Mouse (Mus musculus): ENCODE results near the gene Wdr81.

Wdr81 gene

DNA sequence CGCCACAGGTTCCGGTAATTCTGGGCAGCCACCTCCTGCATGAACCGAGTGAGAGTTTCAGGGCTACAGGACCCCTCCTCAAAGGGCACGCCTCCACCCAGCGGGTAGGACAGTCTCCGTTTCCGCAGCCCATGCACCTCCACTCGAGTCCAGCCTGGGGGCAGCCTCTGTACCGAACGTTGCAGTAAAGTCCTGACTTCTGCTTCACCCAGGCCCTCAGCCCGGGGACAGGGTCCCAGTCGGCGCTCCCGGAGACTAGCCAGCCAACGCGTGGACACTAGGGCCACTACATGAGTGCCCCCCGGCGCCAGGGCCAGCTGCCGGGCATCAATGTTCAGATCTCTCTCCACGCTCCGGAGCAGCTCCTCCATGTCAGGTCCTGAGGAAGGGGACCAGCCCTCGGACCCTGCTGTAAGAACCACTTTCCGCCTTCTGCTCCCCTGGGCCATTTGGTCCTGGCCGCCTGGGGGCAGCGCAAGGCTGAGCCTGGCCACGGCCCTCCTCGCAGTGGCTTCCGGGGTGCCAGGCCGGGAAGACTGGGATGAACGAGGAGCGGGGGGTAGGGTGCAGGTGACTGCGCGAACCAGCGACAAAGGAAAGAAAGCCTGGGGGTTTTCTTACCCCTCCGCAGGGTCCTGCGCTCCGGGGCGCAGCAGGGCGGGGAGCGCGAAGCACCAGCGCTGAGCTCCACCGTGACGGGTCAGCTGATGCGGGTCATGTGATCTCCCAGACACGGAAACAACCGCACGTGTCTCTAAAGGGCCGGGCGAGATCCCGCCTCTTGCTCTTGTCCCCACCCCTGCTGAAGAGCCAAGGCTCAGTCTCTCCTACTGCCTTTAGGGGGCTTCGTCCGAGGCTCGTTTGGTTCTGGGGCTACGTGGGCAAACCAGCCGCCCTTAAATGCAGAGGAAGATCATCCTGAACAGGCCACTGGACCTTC lies at the start of gene Wdr81:
TSS of gene Wdr81 (minus strand) at position 727 of the 940 bp plus-strand sequence.
- in situ Hi-C loops (cut with MboI; ENCODE audit: low sequenced_read_pairs): no loop called here

DNA sequence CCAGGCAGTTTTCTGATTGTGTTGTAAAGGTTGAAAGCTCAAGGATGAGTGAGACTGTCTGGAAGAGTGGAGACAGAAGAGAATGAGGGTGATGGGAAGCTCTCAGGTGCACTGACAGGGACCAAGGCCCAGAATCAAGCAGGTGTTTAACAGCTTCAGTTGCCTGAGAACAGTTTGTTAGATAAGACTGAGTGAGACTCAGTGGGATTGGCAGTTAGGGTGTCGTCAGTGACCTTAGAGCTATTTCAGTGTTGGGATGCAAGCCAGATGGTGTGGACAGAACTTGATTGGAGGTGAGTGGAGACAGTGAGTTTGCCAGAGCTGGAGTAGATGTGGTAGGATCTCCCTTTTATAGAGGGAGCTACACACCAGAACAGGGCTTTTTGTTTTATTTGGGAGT lies 43.6 kb upstream of the Wdr81 start:
- in situ Hi-C loops (cut with MboI; ENCODE audit: low sequenced_read_pairs): no loop called here

DNA sequence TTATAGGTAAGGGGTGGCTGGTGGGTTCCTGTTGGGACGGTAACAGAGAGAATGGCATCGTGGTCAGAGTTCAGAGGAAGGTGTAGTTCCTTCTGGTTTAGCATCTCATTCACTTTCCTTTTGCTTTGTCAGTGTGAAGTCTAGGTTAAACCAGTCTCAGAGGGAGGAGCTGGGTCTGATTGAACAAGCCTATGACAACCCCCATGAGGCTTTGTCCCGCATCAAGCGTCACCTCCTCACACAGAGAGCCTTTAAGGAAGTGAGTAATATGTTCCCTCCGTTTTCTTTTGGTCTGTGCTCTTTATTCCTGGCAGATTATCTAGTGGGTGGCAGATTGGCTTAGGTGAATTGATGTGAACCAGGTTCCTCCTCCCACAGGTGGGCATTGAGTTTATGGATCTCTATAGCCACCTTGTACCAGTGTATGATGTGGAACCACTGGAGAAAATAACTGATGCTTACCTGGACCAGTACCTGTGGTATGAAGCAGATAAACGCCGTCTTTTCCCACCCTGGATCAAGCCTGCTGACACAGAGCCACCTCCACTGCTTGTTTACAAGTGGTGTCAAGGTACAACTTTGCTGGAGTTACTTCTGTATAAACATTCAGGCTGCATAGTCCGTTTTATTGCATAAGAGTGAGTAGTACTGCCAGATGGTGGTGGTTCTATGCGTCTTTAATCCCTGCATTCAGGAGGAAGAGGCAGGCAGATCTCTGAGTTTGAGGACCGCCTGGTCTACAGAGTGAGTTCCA lies 40.0 kb upstream of the Wdr81 start:
- in situ Hi-C loops (cut with MboI; ENCODE audit: low sequenced_read_pairs): no loop called here

GRCm38 (mm10) chr11:75487496-75487895 lies 33.0 kb upstream of the Wdr81 start:
- in situ Hi-C loops (cut with MboI; ENCODE audit: low sequenced_read_pairs): no loop called here

- in situ Hi-C loops (cut with MboI; ENCODE audit: low sequenced_read_pairs): no loop called here
Observed at GRCm38 (mm10) chr11:75486601-75487285, 32.2 kb upstream of the Wdr81 start, which contains the start of gene Prpf8. Gene Prpf8, plus strand, starts transcription at chr11:75486816.

GRCm38 (mm10) chr11:75486192-75486591 lies 31.7 kb upstream of the Wdr81 start:
- in situ Hi-C loops (cut with MboI; ENCODE audit: low sequenced_read_pairs): no loop called here

DNA sequence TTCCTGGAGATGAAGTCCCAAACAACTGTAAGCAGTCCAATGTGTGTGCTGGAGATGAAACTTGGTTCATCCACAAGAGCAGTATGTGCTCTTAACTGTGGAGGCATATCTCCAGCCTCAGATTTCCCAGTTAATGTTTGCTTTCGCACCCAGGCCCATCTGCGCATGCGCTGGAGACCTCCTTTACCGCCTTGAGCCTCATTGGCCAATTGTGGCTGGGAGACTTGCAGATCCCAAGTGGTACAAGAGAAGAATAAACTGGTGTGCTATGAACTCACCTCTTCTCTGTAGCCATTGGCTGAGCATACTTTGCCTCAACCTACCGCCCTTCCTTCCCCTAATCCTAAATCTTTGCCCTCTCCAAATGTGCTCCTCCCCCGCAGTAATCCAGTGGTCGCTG lies 18.9 kb upstream of the Wdr81 start:
- in situ Hi-C loops (cut with MboI; ENCODE audit: low sequenced_read_pairs): no loop called here

DNA sequence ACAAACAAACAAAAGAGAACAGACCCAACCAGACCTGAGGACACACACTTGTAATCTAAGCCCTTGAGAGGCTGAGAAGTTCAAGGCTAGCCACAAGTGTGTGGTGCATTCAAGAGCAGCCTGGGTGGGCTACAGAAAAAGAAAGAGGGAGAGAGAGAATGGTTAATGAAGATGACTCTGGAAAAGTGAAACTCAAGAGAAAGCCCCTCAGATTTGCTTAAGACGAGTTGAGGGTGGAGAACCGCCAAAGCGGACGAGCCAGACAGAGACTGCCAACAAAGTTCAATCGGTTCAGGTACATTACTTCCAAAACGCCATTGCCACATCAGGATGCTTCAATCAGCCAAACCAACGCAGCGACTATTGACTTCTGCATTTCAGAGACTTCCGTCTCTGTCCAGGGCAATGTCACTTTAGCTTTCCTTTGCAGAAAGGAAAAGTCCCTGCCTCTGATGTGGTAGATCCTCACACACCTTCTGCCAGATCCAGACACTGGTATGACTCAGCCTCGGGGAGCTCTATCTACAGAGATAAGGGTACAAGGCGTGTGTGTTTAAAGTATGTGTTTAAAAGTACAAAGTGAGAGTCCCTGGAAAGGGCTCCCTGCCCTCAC lies 18.1 kb upstream of the Wdr81 start:
- in situ Hi-C loops (cut with MboI; ENCODE audit: low sequenced_read_pairs): no loop called here

DNA sequence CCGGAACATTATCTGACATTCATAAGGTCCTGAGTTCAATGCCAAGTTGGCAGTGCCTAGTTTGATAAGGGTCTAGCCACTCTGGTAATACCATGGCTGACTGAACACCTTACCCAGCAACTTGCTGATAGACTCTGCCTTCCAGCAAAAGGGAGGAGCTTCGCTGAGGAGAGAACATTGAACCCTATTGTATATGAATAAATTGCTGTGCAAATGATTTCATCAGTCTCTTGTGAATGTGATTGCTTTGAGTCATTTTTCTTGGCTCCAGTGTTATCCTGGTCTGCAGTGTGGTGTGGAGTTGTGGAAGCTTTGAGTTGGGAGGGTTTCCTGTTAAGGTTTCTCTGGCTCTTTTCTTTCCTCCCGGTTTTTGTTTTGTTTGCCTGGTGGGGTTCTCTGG lies 16.2 kb upstream of the Wdr81 start:
- in situ Hi-C loops (cut with MboI; ENCODE audit: low sequenced_read_pairs): no loop called here

GRCm38 (mm10) chr11:75469261-75469660 lies 14.7 kb upstream of the Wdr81 start:
- in situ Hi-C loops (cut with MboI; ENCODE audit: low sequenced_read_pairs): no loop called here

- in situ Hi-C loops (cut with MboI; ENCODE audit: low sequenced_read_pairs): no loop called here
Observed at GRCm38 (mm10) chr11:75468410-75468809, 13.9 kb upstream of the Wdr81 start.

DNA sequence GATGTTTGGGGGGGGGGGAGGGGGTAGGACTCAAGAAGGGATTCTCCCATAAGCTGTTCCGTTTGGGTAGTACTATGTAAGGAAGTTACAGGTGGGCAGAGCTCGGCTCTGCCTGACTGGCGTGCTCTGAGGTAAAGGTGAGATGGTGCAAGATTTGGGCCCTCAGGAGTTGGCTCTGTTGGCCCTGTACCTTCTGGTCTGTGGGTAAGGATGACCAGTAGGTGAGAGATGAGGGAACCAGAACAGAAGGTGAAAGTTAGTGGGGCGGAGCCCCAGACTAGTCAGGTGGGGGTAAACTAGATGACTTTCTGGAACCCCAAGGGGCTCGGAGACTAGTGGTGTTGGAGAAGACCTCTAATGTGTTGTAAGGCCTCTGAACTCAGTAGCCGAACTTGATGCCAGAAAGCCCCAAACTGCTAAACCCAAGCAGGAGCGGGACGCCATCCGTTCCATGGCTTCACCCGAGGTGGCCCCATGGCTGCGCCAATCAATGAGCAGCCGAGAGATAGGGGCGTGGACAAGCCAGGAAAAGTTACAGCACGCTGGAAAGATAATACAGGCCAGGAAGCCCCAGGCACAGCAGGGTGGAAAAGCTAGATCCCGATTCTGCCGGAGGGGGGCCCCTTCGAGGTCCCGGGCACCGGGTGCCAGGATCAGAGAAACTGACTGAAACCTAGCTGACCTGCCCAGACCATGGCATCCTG lies 13.1 kb upstream of the Wdr81 start:
- in situ Hi-C loops (cut with MboI; ENCODE audit: low sequenced_read_pairs): no loop called here

- in situ Hi-C loops (cut with MboI; ENCODE audit: low sequenced_read_pairs): no loop called here
Observed at GRCm38 (mm10) chr11:75466731-75467505, 12.4 kb upstream of the Wdr81 start.

GRCm38 (mm10) chr11:75465051-75465450 lies 10.5 kb upstream of the Wdr81 start:
- in situ Hi-C loops (cut with MboI; ENCODE audit: low sequenced_read_pairs): no loop called here

DNA sequence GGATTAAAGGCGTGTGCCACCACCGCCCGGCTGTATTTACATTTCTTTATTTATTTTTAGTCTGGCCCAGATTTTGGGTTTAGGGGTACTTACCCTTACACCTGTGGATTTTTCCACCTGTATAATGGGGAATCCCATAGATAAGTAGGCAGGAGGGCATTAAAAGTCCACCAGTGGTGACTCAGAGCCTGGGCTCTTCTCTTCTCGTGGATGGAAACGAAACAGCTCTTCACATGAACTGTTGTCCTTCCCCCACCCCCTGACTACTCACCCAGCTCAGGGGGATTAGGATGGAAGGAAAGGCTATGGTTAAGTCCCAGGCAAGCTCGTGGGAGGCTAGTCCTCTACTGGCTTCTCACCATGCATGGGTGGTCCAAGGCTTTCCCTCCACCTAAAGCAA lies 9.9 kb upstream of the Wdr81 start:
- in situ Hi-C loops (cut with MboI; ENCODE audit: low sequenced_read_pairs): no loop called here

DNA sequence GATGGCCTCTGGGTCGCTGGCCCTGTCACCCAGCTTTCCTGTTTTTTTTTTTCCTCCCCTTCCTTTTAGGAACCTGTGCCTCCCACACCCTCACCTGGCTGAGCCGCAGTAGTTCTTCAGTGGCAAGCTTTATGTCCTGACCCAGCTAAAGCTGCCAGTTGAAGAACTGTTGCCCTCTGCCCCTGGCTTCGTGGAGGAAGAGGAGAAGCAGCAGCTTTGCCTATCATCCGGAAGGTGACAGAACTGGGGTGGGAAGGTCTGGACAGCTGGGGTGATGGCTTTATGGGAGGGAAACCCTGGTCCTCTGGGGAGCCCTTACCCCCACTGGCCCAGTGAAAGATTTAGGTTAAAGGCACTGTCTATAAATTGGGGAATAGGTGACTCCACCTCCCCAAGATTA lies 9.1 kb upstream of the Wdr81 start:
- in situ Hi-C loops (cut with MboI; ENCODE audit: low sequenced_read_pairs): no loop called here

GRCm38 (mm10) chr11:75462865-75463336 lies 8.4 kb upstream of the Wdr81 start:
- in situ Hi-C loops (cut with MboI; ENCODE audit: low sequenced_read_pairs): no loop called here

- in situ Hi-C loops (cut with MboI; ENCODE audit: low sequenced_read_pairs): no loop called here
Observed at GRCm38 (mm10) chr11:75462253-75462783, 7.8 kb upstream of the Wdr81 start.

DNA sequence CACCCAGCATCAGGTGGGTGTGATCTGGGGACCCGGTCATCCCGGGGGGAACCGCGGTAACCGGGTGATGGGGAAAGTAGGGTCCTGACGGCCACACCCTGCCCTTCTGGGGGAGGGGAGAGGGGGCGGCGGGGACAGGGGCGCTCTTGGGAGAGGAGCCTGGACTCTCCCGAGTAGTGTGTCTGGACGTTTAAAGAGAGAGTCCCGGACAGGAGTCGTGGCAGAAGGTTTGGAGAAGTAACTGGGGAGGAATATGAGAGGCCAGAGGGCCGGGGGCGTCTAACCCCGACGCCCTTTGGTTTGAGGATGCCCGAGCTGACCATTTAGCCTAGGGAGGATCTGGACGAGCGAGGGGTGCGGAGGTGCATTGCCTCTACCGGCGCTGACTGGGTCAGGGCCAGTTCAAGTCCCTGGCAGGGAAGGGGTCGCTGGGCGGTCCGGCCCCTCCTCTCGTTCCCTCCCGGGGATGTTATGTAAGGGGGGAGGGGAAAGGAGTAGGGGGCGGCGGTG lies 7.3 kb upstream of the Wdr81 start:
- in situ Hi-C loops (cut with MboI; ENCODE audit: low sequenced_read_pairs): no loop called here
